Mouse (Mus musculus): ENCODE data around the gene Cdon. TPM values are rescaled to one million over a fixed set of nuclear protein-coding genes. Genes with fewer than 3 reads are reported as not detected.
"Not testable (repeated sequence)": the region's sequence is repeated elsewhere in the genome, so short reads cannot be mapped to it uniquely, and the experiment has no call there.

Cdon gene
- total RNA-seq (2021) = 10 to 100 TPM; 30.0 to 33.3 TPM

GRCm38 (mm10) chr9:35420805-35421719 lies at the start of gene Cdon:
TSS of gene Cdon (plus strand) at chr9:35421128.
- DNase-seq = peak; percentile 92

DNA sequence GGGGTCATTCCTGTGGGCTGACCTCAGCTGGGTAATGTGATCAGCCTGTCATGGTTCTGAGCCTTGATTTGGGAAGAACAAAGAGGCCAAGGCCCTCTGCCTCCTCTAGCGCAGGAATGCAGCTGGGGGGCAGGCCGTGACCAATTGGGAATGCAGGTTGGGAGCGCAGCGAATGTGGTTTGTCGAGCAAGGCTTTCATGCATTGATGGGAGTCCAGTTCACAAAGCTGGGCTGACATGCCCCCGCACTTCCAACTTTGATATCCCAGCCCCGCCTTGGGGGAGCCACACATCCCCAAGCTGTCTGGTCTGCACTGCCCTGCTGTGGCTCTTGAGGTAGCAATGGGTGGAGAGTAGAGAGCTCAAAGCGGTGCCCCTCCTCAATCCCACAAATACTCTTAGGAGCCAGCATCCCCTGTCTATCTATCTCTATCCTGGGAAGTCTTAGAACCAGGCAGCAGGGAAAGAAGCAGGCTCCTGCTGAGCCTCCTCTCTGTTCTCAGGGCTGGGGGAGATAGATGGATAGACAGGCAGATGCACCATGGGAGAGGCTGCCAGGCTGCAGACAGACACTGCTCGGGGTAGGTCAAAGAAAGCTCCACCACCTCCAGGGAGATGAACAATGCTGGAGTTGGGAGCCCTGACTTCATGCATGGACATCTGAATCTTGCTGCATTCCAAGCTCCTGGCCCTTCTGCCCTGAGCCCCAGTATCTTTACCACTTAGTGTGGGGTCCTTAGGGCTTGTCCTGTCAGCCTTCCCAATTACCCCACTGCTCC lies 48.4 kb upstream of the Cdon start:
- DNase-seq = no peak

- DNase-seq = no peak
Measured at GRCm38 (mm10) chr9:35377916-35378315, 43.0 kb upstream of the Cdon start.

GRCm38 (mm10) chr9:35378991-35379390 lies 41.9 kb upstream of the Cdon start:
- no peak for DNase-seq

- DNase-seq = no peak
Measured at GRCm38 (mm10) chr9:35399896-35400295, 21.0 kb upstream of the Cdon start.

- no peak for DNase-seq
Measured at GRCm38 (mm10) chr9:35400398-35400797, 20.5 kb upstream of the Cdon start.

GRCm38 (mm10) chr9:35400831-35401230 lies 20.1 kb upstream of the Cdon start:
- DNase-seq = no peak

DNA sequence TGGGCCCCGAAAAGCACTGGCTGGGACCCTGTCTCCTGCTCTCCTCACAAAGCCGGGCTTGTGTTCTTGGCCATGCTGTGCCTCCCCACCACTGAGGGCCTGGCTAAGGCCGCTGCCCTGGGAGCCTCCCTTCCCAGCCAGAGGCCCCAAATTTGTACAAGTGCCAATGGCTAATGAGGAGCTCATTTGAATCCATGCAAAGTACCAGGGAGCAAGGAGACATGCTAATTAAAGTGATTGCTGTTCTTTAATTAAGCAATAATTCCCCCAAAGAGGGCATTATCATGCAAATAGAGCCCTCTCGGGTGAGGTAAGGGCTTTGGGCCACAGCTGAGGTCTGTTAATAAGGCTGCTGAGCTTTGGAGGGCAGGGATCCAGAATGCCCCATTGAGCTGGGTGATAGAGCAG lies 18.3 kb upstream of the Cdon start:
- DNase-seq = no peak

DNA sequence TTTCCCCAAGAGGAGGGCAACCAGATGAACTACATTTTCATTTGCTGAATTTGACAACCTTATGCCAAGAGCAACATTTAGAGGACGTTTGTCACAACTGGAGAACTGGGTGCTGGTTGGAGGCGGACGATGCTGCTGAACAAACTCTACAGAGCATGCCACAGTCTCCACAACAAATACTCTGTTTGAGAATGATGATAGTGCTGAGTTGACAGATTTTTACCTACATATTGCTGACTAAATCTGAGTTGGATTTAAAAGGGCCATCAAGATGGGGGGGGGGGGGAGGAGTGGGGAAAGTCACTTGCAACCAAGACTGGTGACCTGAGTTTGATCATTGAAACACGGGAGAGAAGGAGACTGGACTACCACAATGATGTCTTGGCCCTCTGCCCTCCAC lies 17.4 kb upstream of the Cdon start:
- no peak for DNase-seq

DNA sequence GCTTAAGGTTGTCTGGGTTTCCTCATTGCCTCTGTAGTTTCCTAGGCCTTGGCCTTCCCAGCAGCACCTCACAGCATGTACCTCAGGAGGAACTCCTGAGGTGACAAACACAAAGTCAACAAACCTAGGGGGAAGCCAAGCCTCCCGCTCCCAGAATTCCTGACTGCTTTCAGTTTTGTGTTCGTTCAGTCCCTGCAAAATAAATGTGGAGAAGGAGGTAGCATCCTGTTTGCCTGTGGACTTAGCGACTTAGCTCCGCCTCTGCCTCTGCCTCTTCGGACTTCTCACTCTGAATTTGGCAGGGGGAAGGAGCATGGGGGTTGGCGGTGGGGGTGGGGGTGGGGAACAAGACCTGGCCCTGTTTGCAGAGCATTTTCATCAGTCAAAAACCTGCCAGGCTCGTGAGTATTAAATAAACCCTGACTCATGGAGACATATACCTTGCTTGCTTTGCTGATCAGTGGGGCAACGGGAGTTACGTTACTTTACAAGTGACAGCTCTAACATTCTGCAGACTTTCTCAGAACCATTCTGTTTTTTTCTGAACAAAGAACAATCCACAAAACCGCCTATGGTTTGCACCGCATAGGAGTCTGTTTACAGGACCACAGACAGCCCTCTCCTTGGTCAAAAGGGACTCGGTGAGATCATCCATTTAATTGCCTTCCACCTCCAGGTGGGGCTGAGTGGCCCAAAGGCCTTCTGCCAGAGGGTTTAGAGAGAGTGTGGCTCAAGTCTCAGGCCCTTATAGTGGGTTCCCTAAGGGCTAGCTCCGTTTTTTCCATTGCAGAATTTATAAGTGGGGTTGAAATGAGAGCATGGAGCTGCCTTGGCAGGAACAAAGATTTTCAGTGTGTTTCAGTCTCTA lies 15.7 kb upstream of the Cdon start:
- no peak for DNase-seq

DNA sequence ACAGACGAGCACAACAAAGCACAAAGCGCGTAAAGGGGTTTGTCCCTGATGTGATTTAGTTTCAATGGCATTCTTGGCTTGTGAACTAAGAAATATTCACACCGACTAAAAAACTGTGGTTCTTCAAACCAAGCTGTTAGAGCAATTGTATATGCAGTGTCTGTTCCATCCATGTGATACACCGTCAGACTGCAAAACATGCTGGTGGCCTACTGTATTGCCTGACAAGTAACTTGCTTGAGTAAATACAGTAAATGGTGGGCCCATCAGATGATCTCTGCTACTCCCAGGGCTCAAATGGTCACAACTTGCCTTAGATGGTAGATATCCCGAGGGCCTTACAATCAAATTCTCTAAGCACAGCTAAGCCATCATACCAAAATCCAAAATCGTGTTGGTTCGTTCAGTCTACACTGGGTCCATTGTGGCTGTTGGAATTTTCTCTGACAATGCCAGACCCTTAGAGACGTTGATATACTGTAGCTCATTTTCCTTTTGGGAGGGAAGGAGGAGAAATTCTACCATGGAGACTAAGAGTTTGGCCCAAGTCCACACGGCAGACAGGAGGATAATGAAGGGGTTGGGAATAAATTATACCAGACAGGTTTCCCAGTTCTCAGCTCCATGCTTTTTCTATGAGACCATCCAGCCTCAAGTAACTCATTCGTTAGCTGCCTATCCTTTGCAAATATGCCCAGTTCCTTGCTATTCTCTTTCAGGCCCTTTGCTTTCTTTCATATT lies 9.5 kb upstream of the Cdon start:
- no peak for DNase-seq

DNA sequence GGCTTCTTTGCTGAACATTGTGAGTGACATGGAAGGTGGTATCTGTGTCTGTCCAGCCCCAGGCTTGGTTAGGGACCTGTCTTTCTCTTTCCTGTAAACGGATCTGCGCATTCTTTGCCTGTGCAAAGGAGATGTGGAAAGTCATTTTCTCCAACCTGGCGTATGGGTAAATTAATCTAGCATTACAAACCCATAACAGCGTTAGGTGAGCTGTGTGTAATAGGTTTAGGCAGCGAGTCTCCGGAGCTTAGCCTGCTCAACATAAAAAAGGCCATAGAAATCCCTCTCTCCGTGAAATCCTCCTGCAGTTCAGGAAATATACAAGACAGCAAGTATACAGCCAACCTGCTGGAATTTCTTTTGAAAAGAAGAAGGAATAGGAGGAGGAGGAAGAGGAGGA lies 9.0 kb upstream of the Cdon start:
- DNase-seq = no peak

DNA sequence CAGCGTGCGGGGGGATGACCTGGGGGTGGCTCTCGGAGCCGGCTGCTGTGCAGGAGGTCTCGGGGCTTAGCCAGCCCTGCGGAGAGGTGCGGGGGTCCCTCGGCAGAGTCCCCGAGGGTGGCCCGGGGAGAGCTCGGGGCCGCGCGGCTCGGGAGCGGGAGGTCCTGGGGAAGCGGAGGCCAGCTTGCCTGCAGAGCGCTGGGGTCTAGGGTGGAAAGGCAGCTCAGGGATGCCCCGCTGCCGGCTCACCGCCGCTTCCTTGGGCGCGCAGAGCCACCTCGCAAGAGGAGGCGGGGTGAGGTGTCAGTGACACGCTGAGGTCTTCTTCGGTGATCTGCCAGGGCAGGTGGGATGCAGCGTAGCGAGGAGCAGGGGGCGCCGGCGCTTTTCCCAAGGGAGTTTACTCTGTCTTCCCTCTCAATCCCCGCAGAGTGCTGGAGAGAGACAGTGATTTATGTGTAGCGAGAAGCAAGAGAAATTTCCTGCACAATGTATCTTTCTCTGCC lies 855 bp downstream of the Cdon start:
- peak; percentile 56 for DNase-seq

- no peak for DNase-seq
Measured at GRCm38 (mm10) chr9:35422405-35422941, 1.5 kb downstream of the Cdon start.

DNA sequence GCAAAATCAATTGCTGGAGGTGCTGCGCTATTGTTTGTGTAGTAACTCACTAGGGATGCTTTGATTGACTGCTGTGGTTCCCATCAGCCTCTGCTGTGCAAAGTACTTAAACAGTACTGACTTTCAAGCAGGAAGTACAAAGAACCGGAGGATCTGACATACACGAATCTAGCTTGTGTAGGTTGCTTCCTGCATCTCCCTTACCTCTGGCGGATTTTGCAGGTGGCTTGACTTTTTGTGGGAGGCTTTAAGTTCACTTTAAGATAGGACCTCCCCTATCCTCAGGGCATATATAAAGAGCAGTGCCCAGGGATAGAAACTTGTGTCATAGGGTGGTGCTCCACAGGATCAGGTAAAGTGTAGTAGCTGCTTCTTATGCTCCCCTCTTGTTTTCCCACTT lies 2.3 kb downstream of the Cdon start:
- DNase-seq = no peak

DNA sequence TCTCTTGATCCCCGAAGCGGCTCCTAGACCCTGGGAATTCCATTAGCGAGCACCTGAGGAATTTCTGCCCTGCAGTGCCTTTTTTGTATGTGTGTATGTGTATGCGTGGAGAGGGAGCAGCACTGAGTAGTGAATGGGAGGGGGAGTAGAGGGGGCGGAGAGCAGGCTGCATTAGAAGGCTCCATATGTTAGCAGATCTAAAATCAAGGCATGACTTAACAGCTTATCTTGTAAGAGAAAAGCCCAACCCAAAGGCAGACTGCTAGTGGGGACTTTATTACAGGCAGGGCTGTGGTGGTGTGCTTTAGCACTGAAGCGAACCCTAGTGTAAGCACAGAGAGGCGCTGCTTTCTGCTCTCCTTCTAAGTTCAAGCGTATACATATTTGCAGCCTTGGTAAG lies 3.7 kb downstream of the Cdon start:
- DNase-seq = peak; percentile 34

GRCm38 (mm10) chr9:35430476-35430875 lies 9.5 kb downstream of the Cdon start:
- DNase-seq = no peak

DNA sequence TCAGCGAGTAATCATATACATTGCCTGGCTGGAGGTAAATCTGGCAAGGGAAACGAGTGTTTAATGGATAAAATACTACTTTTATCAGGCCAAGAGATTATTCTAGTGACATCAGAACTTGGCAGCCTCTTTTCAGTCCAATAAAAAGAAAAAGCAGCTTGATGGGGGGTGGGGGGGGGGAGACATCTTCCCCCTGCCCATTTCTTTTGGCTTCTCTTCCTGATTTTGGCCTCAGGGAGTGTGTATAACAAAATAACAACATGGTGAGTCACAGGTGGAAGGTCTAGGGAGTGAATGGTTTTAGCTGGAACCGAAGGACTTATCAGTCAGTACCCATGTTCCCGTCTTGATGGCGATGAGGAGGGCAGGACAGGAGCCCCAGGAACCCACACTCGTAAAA lies 10.5 kb downstream of the Cdon start:
- no peak for DNase-seq

DNA sequence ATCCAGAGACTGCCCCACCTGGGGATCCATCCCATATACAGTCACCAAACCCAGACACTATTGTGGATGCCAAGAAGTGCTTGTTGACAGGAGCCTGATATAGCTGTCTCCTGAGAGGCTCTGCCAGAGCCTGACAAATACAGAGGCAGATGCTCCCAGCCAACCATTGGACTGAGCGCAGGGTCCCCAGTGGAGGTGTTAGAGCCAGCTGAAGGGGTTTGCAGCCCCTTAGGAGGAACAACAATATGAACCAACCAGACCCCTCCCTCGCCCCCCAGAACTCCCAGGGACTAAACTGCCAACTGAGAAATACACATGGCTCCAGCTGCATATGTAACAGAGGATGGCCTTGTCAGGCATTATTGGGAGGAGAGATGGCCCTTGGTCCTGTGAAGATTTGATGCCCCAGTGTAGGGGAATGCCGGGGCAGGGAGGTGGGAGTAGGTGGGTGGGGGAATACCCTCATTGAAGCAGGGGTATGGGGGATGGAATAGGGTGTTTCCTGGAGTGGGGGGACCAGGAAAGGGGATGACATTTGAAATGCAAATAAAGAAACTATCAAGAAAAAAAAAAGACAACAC lies 11.9 kb downstream of the Cdon start:
- DNase-seq = not testable (repeated sequence)

DNA sequence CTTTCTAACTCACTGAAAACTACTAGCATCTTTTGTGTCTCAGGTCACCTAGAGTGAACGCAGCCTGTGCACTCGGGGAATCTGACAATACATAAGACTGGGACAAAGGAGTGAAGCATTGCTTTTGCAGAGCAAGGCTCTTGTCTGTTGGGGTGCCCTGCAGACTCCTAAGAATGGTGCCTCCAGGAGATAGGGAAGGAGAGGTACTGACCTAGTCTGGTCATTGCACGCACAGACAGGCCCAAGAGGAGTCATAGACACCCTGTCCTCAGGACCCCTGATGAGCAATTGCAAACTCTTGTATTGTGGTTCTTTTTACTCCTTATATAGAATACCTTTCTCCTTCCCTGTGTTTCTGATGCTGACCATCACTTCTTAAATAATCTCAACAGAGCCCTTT lies 13.4 kb downstream of the Cdon start:
- no peak for DNase-seq

GRCm38 (mm10) chr9:35435565-35435964 lies 14.6 kb downstream of the Cdon start:
- no peak for DNase-seq
